28 mouse cellular contexts compared by ENCODE assay signal in the genomic region with DNA sequence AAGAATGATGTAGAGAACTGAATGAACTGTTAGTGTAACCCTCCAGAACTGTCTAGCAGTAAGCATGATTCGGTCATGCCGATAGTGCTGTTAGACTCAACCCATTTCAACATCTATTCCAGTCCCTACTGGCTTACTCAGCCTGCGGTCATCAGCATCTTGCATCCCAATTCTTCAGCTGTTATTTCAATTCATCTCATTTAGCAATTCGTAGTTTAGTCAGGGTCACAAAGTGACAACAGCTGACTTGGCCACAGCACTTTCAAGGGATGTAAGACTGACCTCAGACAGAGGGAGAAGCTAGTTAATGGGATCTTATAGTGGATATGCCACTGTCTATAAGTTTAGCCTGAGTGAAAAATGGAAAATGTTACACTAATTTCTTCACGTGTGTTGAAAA.
"Had no signal": no experiment of that assay in that cellular context is flagged by ENCODE, and none has a peak within 500 bp of the region (broad histone marks: within the 10 kb centered on the region; RNA-seq: fewer than 3 reads in every experiment).

No protein-coding gene starts in this region.

- H3K27ac ChIP-seq: embryonic facial prominence, embryonic 10.5 days; embryonic facial prominence, embryonic 12.5 days; embryonic facial prominence, embryonic 13.5 days; embryonic facial prominence, embryonic 15.5 days; forebrain, embryonic 10.5 days; forebrain, embryonic 12.5 days; forebrain, embryonic 13.5 days; forebrain, embryonic 15.5 days; gastrocnemius, adult 2 months; heart, adult 2 months; heart, embryonic 10.5 days had no signal

- H3K36me3 ChIP-seq: embryonic facial prominence, embryonic 10.5 days; embryonic facial prominence, embryonic 12.5 days; embryonic facial prominence, embryonic 13.5 days; embryonic facial prominence, embryonic 15.5 days; forebrain, embryonic 10.5 days; forebrain, embryonic 12.5 days; forebrain, embryonic 15.5 days; heart, embryonic 10.5 days had no signal

- DNase-seq: cerebellum, adult 9-11 months; cerebellum, postnatal 10 days; cerebellum, postnatal 14 days; cerebellum, postnatal 25 days; cerebellum, postnatal 36 days; embryo, embryonic 11 days; forebrain, postnatal 0 days; gastrocnemius, adult 2 months; gastrocnemius, postnatal 10 days; gastrocnemius, postnatal 14 days; gastrocnemius, postnatal 25 days; gastrocnemius, postnatal 36 days; heart, adult 11 months; heart, adult 18-20 months; heart, adult 2 months had no signal

- H3K4me3 ChIP-seq: embryonic facial prominence, embryonic 10.5 days; embryonic facial prominence, embryonic 12.5 days; embryonic facial prominence, embryonic 13.5 days; embryonic facial prominence, embryonic 15.5 days; erythroblast, embryonic 14.5 days; forebrain, embryonic 10.5 days; forebrain, embryonic 12.5 days; forebrain, embryonic 13.5 days; forebrain, embryonic 15.5 days; gastrocnemius, adult 2 months; heart, adult 2 months; heart, embryonic 10.5 days had no signal

- H3K9ac ChIP-seq: embryonic facial prominence, embryonic 12.5 days; embryonic facial prominence, embryonic 13.5 days; embryonic facial prominence, embryonic 15.5 days; forebrain, embryonic 12.5 days; forebrain, embryonic 13.5 days; forebrain, embryonic 15.5 days; forebrain, postnatal 0 days had no signal

- ATAC-seq: forebrain, embryonic 13.5 days; forebrain, embryonic 14.5 days; forebrain, embryonic 15.5 days; forebrain, embryonic 16.5 days; forebrain, postnatal 0 days had no signal

- H3K4me1 ChIP-seq: embryonic facial prominence, embryonic 15.5 days; heart, embryonic 10.5 days had no signal

- H3K9me3 ChIP-seq: embryonic facial prominence, embryonic 10.5 days; embryonic facial prominence, embryonic 12.5 days; embryonic facial prominence, embryonic 13.5 days; embryonic facial prominence, embryonic 15.5 days; forebrain, embryonic 10.5 days; forebrain, embryonic 12.5 days; forebrain, embryonic 13.5 days; forebrain, embryonic 15.5 days; heart, embryonic 10.5 days had no signal

- H3K4me2 ChIP-seq: embryonic facial prominence, embryonic 12.5 days; embryonic facial prominence, embryonic 13.5 days; embryonic facial prominence, embryonic 15.5 days; forebrain, embryonic 12.5 days; forebrain, embryonic 13.5 days; forebrain, embryonic 15.5 days; heart, embryonic 11.5 days had no signal

- H3K27me3 ChIP-seq: embryonic facial prominence, embryonic 12.5 days; embryonic facial prominence, embryonic 13.5 days; embryonic facial prominence, embryonic 15.5 days; forebrain, embryonic 15.5 days had no signal
